Mouse (Mus musculus): Measurements from ENCODE around the gene Ccl4.

The Ccl4 gene

DNA sequence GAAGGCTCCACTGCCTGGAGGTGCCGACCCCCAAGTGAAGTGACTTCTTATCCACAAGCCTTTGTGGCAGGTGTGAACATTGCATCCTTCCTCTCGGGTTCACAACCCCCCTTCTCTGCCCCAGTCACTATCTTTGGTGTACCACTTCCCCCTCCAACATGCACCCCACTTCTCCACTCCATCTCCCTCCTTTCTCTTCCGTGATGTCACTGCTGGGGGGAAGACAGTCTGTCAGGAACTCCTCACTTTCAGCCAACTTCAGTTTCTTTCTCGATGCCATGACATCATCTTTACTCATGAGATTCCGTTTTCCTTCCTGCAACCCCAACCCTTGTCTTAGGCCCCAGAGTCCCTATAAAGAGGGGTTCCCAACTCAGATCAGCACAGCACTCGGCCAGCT lies at the start of gene Ccl4:
Gene Ccl4, plus strand, starts transcription at position 381 of the 400 bp plus-strand sequence.
- DNase-seq (ENCODE audit: low read depth, low spot score) = peak; percentile 21

DNA sequence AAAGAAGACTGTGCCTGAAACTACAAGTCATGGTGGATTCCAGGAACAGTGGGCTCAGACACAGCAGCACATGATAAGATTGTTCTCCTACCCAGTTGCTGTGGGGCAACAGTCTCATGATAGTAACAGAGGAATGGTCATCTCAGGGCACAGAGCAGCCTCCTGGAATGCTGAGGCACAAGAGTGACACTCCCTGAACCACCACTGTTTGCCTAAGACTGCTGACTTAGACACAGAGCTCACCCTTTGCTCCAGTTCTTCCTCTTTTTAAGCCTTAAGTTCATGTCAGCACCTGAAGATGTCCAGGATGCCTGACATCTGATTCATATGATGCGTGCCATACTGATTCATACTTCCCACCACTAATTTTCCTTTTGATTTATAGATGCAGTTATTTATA lies 45.8 kb upstream of the Ccl4 start:
- DNase-seq (ENCODE audit: low read depth, low spot score) = no peak

DNA sequence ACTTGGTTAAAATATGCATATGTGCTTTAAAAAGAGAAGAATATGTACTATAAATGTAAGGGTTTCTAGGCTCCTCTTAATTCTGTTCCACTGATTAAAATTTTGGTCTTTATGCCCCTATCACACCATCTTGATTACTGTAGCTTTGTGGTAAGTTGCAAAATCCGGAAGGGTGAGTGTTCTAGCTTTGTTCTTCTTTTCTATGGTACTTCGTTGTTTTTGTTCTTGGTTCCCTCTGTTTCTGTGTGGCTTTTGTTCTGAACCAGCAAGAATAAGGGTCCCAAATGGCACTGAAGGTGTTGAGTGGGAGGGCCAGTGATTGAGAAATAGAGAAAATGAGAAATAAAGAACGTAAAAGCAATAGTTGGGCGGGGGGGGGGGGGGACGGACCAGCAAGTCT lies 44.1 kb upstream of the Ccl4 start:
- no peak for DNase-seq (ENCODE audit: low read depth, low spot score)

DNA sequence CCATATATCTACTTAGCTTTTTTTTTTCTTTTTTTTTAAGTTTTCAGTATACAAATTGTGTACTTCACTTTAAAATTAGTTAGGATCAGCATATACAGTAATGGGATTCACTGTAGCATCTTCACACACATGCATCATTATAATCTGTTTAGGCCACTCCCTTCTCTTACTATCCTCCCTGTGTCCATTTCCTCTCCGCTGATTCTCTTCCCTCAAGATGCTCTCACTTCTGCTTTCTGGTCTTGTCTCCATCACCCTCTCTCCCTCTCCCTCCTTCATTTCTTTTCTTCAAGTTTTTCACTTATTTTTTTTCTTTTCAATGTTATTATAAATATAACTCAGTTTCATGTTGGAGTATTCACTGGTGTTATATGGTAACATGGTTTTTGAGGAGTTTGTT lies 43.3 kb upstream of the Ccl4 start:
- no peak for DNase-seq (ENCODE audit: low read depth, low spot score)

DNA sequence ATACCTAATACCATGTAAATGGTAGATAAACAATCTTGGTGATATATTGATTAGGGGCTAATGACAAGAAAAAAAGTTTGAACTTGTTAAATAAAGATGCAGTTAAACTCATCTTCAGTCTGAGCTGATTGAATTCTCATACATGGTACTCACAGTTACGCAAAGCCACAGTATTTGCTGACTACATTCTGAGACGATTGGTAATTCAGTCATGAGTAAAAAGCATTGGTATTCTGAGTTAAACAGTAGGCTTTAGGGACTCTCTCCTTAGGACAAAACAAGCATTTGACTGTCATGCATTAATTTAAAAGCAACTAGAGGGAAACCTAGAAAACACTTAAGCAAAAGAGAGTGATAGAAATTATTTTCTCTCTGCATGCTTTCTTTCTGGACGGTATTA lies 38.8 kb upstream of the Ccl4 start:
- DNase-seq (ENCODE audit: low read depth, low spot score) = no peak

DNA sequence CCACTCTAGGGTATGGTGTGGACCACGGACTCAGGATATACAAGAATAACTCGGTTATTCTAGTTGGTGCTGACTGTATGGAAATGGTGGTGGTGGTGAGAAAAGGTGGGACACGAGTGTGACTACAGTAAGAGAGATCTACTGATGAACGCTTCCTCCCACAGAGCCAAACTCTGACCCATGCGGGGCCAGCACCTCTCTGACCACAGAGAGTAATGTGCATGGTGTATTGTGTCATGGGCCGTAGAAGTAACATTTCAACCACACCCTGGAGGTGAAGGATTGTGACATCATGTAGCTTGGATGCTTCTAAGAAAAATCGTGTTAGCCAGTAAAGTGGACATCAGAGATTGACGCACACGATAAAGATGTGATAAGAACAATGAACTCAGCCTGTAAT lies 33.6 kb upstream of the Ccl4 start:
- no peak for DNase-seq (ENCODE audit: low read depth, low spot score)

DNA sequence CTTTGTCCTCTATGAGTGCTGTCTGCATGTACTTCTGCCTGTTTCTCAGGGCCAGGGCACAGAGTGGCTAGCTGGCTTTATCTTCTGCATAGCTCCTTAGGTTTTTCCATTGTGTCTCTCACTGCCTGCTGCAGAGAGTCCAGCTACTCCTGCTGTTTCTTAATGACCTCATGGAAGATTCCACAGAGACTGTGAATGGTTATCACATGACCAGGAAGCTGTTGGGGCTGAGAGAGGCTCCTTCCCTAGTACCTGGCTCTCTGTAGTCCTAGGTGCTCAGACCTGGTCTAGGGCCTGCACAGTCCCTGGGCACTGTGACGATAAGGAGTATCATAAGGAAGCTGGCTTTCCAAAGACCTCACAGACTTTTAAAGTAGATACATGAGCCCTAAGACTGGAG lies 31.8 kb upstream of the Ccl4 start:
- no peak for DNase-seq (ENCODE audit: low read depth, low spot score)

DNA sequence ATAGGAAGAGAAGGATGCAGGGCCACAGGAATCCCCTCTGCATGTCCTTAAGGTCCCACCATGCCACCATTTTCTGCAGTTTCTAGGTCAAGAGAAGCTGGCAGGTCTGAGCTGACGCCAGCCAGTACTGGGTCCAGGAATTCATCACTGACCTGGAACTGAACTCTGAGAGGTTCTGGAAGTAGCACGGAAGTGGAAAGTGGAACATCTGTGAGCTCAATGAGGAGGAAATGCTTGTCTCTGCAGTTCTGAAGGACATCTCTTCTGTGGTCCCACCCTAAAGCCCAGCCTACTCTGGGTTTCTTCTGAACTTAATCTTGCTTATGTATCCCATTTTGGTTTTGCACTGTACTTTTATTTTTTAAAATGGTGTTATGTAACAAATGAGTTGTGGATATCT lies 31.3 kb upstream of the Ccl4 start:
- no peak for DNase-seq (ENCODE audit: low read depth, low spot score)

DNA sequence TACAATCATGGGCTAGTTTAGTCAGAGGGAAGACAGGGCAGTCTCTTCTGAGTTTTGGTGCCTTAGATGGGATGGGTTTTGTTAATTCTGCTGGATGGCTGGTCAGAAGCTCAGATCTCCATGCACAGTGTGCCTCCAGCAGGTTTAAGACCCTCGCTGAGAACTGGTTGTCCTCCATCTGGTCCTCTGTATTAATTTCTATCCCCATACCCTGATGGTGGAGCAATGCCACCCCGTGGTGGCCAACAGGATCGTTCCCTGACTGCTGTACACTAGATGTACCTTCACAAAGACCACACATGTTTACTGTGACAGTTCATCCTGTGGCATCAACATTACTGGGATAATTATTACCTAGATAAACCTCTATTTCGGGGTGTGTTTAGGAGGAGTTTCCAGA lies 29.6 kb upstream of the Ccl4 start:
- DNase-seq (ENCODE audit: low read depth, low spot score) = no peak

DNA sequence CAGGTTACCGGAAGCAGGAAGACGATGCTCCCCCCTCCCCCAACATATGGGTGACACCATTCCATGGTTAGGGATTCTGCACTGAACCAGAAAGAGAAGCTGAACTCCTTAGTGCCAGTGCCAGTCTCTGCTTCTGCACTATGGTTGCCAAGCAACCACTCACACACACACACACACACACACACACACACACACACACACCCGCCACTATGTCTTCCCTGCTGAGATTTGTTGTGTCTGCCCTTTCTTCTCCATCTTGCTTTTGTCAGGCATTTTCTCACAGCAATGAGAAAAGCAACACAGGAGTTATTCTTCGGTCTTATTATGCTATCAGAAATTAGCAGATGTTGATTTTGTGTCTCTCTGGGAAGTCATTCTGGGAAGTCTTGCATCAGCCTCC lies 28.0 kb upstream of the Ccl4 start:
- no peak for DNase-seq (ENCODE audit: low read depth, low spot score)

DNA sequence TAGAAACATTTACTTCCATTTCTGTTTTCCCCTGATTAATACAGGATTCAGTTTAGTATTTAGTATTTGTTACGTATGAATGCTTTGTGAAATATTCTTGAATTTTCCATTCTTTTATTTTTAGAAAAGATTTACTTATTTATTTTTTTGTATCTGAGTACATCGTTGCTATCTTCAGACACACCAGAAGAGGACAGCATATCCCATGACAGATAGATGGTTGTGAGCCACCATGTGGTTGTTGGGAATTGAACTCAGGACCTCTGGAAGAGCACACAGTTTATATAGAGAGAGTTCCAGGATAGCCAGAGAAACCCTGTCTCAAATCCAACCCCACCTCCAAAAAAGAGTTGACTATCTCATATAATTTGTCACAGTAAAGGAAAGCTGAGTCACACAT lies 27.5 kb upstream of the Ccl4 start:
- DNase-seq (ENCODE audit: low read depth, low spot score) = no peak

DNA sequence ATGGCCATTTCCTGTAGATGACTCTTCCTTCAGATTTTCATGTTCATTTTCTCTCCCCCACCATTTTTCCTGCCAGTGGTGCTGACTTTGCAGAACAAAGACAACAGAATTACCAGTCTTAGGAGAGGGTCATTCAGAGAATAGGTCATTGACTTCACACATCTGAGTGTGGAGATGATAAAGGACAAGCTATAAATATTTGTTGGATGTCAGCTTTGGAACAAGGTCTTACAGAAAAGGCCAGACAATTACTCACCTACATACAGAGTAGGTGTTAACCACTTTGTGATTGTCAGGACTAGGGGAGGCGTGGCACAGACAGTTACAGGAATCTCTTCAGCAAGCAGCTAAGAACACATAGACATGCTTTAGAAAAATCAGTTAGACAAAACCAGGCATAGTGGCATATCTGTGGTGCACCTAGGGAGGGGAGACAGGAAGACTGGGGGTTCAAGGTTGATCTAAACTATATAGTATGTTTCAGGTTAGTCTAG lies 25.6 kb upstream of the Ccl4 start:
- DNase-seq (ENCODE audit: low read depth, low spot score) = no peak

DNA sequence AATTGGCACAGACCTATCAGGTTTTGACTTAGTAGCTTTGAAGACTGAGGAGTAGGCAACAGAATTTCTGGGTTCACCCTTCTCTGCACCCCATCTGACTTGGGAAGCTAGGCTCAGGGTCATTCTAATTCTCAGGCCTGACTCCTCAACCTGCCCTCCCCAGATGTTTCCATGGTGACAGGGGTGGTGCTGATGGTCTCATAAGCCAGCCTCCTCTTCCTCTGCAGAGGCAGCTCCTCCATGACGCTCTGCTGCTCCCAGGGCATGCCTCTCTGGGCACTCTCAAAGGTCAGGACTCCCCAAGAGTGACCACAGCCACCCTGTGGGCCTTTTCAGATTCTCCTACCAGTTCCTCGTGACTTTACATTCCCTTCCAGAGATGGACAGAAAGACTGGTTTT lies 23.4 kb upstream of the Ccl4 start:
- no peak for DNase-seq (ENCODE audit: low read depth, low spot score)

DNA sequence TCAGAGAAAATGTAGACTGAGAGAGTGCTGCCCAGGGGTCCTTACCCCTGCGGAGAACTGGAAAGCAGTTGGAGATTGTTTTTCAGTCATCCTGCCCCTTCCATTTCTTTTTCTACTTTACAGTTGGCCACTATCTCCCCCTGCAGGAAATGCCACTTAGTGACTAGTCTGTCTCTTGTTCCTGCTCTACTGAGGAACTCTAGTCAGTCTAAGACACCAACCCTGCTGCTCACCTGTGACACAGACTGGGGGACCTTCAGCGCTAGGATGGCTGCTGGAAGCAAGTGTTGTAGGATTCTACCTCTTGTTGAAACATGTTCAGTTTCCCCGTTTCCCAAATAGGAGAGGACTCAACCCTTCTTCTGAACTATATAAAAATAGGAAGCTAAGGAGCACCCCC lies 22.9 kb upstream of the Ccl4 start:
- DNase-seq (ENCODE audit: low read depth, low spot score) = peak; percentile 56

DNA sequence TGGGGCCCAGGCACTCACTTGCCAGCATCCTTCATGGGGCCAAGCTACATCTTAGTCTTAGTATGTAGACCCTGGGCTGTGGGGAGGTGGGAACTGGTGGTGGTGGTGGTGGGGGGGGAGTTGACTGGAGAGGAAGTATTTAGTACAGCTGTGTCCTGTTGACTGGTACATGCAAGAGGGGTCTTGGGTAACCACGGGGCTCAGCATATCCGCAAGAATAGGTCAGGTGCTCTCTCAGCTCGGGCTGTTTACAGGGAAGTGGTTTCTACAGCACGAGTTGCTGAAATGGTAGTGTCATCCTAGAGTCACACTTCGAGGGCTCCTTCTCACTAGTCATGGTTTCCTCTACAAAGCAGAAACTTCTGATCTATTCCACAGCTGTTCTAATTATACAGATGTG lies 22.2 kb upstream of the Ccl4 start:
- peak; percentile 55 for DNase-seq (ENCODE audit: low read depth, low spot score)

DNA sequence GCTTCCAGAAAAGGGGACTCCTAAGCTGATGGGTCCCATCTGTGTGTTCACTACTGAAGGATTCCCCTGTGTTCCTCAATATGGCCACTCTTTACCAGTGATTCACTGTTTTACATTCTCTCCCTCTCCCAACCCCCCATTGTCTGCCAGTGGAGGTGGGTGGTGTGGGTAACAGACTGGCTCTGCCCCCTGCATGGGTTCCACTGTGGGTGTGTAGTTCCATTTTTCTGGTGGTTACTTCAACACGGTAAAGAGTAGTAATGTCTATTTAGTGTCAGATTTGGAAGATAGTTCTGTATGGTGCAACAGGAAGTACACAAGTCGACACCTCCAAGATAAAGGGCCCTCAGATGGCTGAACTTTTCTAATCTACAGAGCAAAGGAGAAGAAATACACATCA lies 21.2 kb upstream of the Ccl4 start:
- no peak for DNase-seq (ENCODE audit: low read depth, low spot score)

DNA sequence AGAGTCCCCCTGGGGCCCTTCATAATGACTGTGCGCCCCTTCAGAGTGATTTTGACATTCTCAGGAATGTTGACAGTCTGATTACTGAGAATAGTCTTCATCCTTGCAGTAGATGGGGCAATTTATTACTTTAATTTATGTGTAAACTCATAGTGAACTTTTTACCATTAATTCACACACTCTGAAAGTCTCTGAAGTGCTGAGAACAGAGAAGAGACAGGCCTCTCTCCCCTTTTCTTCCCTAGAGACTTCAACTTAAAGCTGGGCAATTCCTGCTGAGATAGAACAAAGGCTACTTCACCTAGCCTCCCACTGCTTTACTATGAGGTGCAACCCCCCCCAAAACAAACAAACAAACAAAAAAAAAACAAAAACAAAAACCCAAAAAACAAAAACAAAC lies 16.9 kb upstream of the Ccl4 start, which contains the start of gene Rpl9-ps1:
Gene Rpl9-ps1, minus strand, starts transcription at position 101 of the 400 bp plus-strand sequence.
- no peak for DNase-seq (ENCODE audit: low read depth, low spot score)

DNA sequence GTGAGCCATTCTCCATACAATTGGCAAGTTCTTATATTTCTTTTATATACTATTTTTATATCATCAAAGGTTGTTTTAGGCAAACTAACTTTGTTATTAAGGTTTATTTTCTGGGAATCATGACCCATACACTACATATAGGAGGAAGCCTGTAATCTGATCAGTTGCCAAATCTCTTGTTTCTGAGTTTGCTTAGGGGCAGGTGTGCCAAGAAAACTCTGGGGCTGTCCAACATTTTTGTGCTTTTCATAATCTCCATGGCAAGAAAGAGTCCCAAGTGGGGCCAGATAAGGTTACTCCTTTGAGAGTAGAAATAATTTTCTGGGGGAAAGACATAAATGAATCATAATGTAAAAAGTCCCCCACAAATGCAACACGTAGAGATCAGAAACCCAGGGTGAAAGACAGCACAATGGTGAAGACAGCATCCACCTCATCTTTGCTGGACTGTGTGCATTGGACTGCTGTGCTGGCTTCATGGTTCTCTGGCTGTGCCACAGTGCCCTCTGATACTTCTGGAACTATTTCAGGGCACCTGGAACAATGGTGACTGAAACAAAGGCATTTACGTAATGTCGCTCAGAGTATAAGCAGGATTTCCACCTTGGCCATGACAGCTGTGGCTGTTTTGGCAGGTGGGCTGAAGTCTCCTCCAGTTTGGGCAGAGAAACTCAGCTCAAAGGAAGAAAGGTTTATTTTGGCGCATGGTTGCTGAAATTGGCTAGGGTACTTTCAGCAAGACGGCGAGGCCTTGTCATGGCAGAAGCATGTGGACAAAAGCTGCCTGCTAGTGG lies 15.8 kb upstream of the Ccl4 start:
- no peak for DNase-seq (ENCODE audit: low read depth, low spot score)

DNA sequence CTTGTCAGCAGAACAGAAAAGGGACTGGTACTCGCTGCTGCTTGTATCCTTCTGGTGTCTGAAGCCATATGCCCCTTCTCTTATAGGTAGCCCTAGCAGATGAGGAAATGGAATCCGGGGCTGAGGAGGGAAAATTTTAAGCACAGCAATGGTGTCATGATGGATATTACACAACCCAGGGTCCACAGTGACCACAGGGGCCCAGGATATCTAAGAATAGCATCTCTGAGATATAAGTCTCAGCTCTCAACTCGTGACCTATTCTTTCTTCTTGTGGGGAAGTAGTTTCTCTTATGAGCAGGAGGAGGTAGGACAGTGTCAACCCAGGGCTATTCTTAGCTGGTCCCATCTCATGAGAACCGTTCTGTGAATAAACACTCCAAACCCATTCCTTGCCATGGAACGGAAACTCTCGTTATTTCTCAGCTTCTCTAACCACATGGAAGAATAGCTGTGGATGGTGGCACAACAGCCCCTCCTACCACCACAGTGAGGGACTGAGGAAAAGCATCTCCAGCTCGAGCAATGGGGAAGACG lies 13.0 kb upstream of the Ccl4 start, which contains the start of gene Ccl3:
Gene Ccl3, minus strand, starts transcription at position 51 of the 537 bp plus-strand sequence.
- DNase-seq (ENCODE audit: low read depth, low spot score) = no peak

DNA sequence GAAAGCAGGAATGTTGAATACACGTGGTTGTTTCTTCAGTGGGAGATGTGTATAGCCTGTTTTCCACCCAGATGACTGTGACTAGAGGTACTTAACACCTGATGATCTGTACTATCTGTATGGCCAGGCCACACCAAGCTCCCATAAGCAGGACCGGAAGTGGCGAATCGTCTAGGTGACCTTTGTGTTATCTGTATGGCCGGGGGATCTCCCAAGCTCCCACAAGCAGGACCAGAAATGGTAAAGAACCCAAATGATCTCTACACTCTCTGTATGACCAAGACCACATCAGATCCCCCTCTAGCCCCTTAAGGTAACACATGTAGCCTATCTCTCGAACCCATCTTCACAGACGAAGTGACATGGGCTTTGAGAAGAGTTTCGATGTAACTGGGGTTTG lies 7.8 kb upstream of the Ccl4 start:
- no peak for DNase-seq (ENCODE audit: low read depth, low spot score)

DNA sequence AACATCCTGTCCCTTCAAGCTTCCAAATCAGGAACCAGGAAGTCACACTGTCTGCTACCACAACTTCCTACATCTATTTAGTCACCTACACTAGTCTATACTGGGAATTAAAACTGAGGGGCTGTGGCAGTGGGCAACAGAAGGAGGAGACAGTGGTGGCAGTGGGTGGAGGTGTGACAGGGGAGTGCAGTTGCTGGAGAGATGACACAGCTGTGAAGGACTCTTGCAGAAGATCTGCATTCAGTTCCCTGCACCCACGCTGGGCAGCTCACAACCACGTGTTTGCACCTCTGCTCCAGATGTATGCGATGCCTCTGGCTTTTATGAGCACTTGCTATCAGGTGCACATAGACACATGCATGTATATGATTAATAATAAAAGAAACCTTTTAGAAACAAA lies 4.9 kb upstream of the Ccl4 start:
- no peak for DNase-seq (ENCODE audit: low read depth, low spot score)

DNA sequence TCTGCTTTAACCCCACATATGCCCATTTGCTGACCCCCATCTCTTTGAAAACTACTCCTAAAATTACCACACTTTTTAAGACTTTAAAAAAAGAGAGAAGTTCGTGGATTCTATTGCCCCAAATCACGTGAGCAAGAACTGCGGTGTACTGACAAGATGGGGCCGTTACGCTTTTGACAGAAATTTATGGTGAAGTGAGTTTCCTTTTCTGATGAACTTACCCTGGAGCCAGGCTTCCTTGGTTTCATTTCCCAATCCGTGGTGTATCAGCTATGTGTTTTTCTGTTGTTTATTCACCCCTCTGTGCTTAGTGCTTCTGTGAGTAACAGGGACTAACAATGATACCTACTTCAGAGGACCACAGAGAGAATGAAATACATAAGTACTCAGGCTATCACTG lies 3.6 kb upstream of the Ccl4 start:
- DNase-seq (ENCODE audit: low read depth, low spot score) = no peak

DNA sequence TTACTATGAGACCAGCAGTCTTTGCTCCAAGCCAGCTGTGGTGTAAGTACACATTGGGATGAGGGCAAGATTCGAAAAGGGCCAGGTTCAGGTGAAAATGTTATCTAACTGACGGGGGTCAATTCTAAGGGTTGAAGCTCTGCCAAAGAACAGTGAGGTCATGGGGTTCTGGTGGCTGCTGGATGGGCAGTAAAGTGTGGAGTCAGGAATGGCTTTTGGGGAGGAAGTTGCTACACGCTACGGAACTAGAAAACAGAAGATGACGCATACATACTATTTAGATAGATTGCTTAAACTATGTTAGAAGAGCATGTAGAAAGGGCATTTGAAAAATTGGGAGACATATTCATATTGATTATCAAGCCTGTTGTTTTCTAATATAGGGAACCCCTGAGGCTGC lies 1.1 kb downstream of the Ccl4 start:
- no peak for DNase-seq (ENCODE audit: low read depth, low spot score)

All from CD4-positive, CD25-positive, alpha-beta regulatory T cell, adult 2 months (primary cell).